Mouse (Mus musculus) G1E (cell line): Measurements from ENCODE around the gene Tent4a. TPM values are rescaled to one million over a fixed set of nuclear protein-coding genes. Genes with fewer than 3 reads are reported as not detected.

Experiments used
- ATAC-seq: 2 replicates; pipeline ENCODE4 v1.8.0; 2016; ENCODE audit warnings: mild to moderate bottlenecking; ENCODE audit not compliant: insufficient number of reproducible peaks, poor library complexity, low FRiP score, severe bottlenecking; ENCODE audit errors: extremely low read depth
- DNase-seq: peaks from one replicate; pipeline ENCODE4 v3.0.0; 2012; ENCODE audit warnings: low spot score
- H3K27me3 ChIP-seq: 2 replicates; pipeline ENCODE4 v1.6.1; 2012; ENCODE audit warnings: mild to moderate bottlenecking, low read length, inconsistent platforms; ENCODE audit not compliant: insufficient read depth
- H3K36me3 ChIP-seq: replicated peaks from 2 replicates; pipeline ENCODE3; 2012; ENCODE audit warnings: mild to moderate bottlenecking, inconsistent platforms
- H3K4me1 ChIP-seq: 2 replicates; pipeline ENCODE4 v1.6.1; 2012; ENCODE audit warnings: low read depth, low read length, inconsistent platforms, mixed read lengths; ENCODE audit not compliant: insufficient read depth
- H3K4me3 ChIP-seq: 2 replicates; pipeline ENCODE4 v1.5.1; 2012; ENCODE audit warnings: low read depth, mild to moderate bottlenecking, inconsistent platforms, low read length, moderate library complexity, mixed read lengths
- H3K9me3 ChIP-seq: replicated peaks from 2 replicates; pipeline ENCODE4 v1.6.1; 2012; ENCODE audit warnings: inconsistent platforms
- CTCF ChIP-seq: IDR thresholded peaks from 2 replicates; pipeline ENCODE4 v1.5.1; 2012; ENCODE audit warnings: low read depth, low read length, inconsistent platforms, mixed read lengths
- GATA1 ChIP-seq: IDR thresholded peaks from 2 replicates; pipeline ENCODE4 v1.6.1; 2012; ENCODE audit warnings: borderline replicate concordance, low read length, inconsistent platforms, mixed read lengths
- GATA2 ChIP-seq: IDR thresholded peaks from 2 replicates; pipeline ENCODE4 v1.6.1; 2012; ENCODE audit warnings: low read depth, low read length, inconsistent platforms, borderline replicate concordance
- POLR2AphosphoS5 ChIP-seq: IDR thresholded peaks from 2 replicates; pipeline ENCODE4 v1.6.1; 2012; ENCODE audit warnings: low read depth, low read length, inconsistent platforms; ENCODE audit not compliant: insufficient replicate concordance
- TAL1 ChIP-seq: conservative IDR thresholded peaks from 2 replicates; pipeline ENCODE4 v1.6.1; 2012; ENCODE audit warnings: low read depth, low read length, inconsistent platforms, mixed read lengths
- polyA plus RNA-seq: library from polyadenylated mRNA; stranded (reverse); fragments of >175 nt; gene quantifications from 2 replicates; pipeline ENCODE4 v1.2.3, GENCODE M21; 2012
- total RNA-seq, 2 experiments: library from RNA; stranded (forward) in 1 of 2; stranded (reverse) in 1 of 2; fragments of 200-1000 nt in 1 of 2; fragments of >200 nt in 1 of 2; fragmentation: Nextera tagmentation in 1 of 2; gene quantifications; 2 replicates each; pipeline ENCODE4 v1.2.3; 2014 to 2017

The Tent4a gene
- total and polyA plus RNA-seq, 3 experiments = 8.0 to 9.9 (median 9.5) TPM

- DNase-seq (no peak), ATAC-seq (no peak)
- Histone ChIP-seq H3K4me3 (no peak overlapping the region), H3K36me3 (no peaks in the 10 kb centered on the region), H3K27me3 (peaks cover 17% of the 10 kb centered on the region), H3K9me3 (no peaks in the 10 kb centered on the region), H3K4me1 (no peaks in the 10 kb centered on the region)
- TF ChIP-seq GATA2 (no peak), CTCF (no peak), POLR2AphosphoS5 (no peak), GATA1 (no peak), TAL1 (no peak)
These were observed 48.6 kb downstream of the Tent4a start for GRCm38 (mm10) chr13:69485833-69486232.

- Histone ChIP-seq H3K9me3 (no peaks in the 10 kb centered on the region), H3K36me3 (no peaks in the 10 kb centered on the region), H3K4me3 (no peak overlapping the region), H3K27me3 (peaks cover 17% of the 10 kb centered on the region), H3K4me1 (no peaks in the 10 kb centered on the region)
- DNase-seq (no peak), ATAC-seq (no peak)
- no peak for TF ChIP-seq CTCF
These were observed 49.1 kb downstream of the Tent4a start for GRCm38 (mm10) chr13:69485326-69485725.

GRCm38 (mm10) chr13:69482751-69483150, 51.7 kb downstream of the Tent4a start:
- no peaks in the 10 kb centered on the region for H3K4me1 ChIP-seq
- H3K4me3 ChIP-seq = no peak overlapping the region
- H3K27me3 ChIP-seq = peaks cover 17% of the 10 kb centered on the region
- TF ChIP-seq TAL1 (no peak), CTCF (no peak), GATA1 (no peak), POLR2AphosphoS5 (no peak), GATA2 (no peak)
- no peaks in the 10 kb centered on the region for H3K9me3 ChIP-seq
- ATAC-seq (no peak), DNase-seq (no peak)
- H3K36me3 ChIP-seq = no peaks in the 10 kb centered on the region

GRCm38 (mm10) chr13:69481634-69482505, 52.5 kb downstream of the Tent4a start:
- no peak for ATAC-seq
- H3K4me1 ChIP-seq = no peaks in the 10 kb centered on the region
- H3K4me3 ChIP-seq = no peak overlapping the region
- DNase-seq = no peak
- no peak for TF ChIP-seq POLR2AphosphoS5
- no peak for TF ChIP-seq GATA2
- no peak for TF ChIP-seq GATA1
- TF ChIP-seq CTCF = no peak
- no peak for TF ChIP-seq TAL1
- H3K9me3 ChIP-seq = no peaks in the 10 kb centered on the region
- no peaks in the 10 kb centered on the region for H3K36me3 ChIP-seq
- peaks cover 14% of the 10 kb centered on the region for H3K27me3 ChIP-seq

GRCm38 (mm10) chr13:69481026-69481425, 53.4 kb downstream of the Tent4a start:
- no peak for ATAC-seq
- H3K4me3 ChIP-seq = no peak overlapping the region
- no peaks in the 10 kb centered on the region for H3K36me3 ChIP-seq
- DNase-seq = no peak
- no peaks in the 10 kb centered on the region for H3K4me1 ChIP-seq
- H3K9me3 ChIP-seq = no peaks in the 10 kb centered on the region
- H3K27me3 ChIP-seq = peaks cover 13% of the 10 kb centered on the region
- TF ChIP-seq GATA1 (no peak), TAL1 (no peak), CTCF (no peak), POLR2AphosphoS5 (no peak), GATA2 (no peak)

GRCm38 (mm10) chr13:69479906-69480305, 54.5 kb downstream of the Tent4a start:
- Histone ChIP-seq H3K9me3 (no peaks in the 10 kb centered on the region), H3K27me3 (peaks cover 13% of the 10 kb centered on the region), H3K4me1 (no peaks in the 10 kb centered on the region), H3K4me3 (no peak overlapping the region), H3K36me3 (no peaks in the 10 kb centered on the region)
- TF ChIP-seq GATA2 (no peak), CTCF (no peak), POLR2AphosphoS5 (no peak)
- ATAC-seq (no peak), DNase-seq (no peak)
